Mouse (Mus musculus): ENCODE results near the gene Phpt1. TPM values are rescaled to one million over a fixed set of nuclear protein-coding genes. Genes with fewer than 3 reads are reported as not detected.

Gene Phpt1
- 33.1 and 38.3 TPM in 2 replicates for polyA plus RNA-seq (2012; rRNA removed)

DNA sequence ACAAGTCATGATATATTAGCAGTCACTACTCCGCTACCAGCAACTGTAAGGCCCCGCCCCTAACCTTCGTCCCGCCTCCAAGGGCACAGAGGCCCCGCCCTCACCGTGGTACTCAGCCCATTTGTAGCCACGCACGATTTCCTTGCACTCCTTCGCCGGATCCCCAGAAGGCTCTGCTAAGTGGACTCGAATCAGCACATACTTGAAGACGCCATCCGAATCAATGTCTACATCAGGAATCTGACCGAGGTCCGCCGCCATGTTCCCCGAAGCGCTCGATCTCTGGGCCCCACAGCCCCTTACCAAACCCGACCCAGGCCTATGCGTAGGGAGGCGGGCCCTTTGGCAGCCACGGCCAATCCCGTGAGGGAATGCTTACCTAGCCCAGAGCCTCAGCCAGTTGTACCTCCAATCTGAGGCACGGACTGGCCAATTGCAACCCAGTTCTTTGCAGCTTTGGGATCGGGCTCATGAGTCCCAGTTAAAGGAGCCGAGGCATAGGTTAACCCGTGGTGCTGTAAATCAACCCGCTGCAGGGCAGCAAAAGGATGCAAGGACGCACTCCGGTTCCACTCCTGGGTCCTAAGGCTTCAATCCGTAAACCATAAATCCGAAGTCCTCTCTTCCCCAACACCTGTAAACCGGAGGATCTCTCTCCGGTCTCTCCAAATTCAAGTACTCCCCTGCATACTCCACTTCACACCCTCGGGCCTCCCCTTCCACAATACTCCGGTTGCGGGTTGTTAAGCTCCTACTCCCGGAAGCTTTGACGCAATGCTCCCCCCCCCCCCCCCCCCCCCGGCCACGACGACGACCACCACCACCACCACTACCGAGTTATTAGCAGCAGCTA, at the start of gene Phpt1, which contains the start of gene Mamdc4:
Gene Phpt1, minus strand, starts transcription at position 646 of the 853 bp plus-strand sequence.
Gene Mamdc4, minus strand, starts transcription at position 267 of the 853 bp plus-strand sequence.

DNA sequence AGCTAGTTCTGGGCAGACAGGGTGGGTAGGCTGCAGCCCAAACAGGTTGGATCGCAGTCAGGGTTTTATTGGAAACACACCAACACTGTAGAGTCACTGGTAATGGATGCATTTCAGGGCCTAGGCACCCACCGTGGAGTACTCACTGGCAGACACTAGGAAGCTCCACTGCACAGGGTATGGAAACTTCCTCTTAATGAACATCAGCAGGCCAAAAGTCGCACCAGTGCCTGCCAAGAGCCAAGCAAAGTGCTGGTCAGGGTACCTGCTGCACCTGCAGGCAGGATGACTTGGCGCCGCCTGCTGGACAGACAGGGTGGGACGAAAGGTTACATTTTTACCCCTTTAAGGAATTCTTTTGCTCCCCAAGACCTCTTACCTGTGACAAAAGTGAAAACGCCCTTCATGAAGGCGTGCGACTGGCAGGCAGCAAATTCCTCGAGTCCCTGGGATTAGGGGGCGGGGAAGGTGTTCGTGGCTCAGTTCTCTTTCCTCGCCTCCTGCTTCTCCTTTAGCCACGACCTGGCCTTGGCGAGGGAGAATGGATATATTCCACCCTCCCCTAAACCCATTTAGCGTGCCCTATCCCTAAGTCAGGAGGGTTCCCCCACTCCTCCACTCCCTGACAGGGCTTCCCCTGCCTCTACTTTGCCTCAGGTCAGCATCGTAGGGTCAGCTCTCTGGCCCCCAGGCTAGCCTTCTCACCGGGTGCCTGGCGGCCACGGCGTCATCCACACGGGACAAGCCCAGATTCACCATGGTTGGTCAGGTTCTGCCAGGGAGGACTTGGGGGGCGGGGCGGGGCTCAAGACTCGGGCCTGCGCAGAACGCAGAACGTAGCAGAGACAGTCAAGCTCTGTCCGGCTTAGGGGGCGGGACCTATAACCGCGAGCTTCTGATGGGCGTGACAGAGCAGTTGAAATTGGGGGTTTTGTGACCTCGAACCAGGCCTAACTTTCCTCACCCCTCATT, 46.5 kb upstream of the Phpt1 start, which contains the start of gene Tmem141:
Gene Tmem141, minus strand, starts transcription at position 777 of the 972 bp plus-strand sequence.

DNA sequence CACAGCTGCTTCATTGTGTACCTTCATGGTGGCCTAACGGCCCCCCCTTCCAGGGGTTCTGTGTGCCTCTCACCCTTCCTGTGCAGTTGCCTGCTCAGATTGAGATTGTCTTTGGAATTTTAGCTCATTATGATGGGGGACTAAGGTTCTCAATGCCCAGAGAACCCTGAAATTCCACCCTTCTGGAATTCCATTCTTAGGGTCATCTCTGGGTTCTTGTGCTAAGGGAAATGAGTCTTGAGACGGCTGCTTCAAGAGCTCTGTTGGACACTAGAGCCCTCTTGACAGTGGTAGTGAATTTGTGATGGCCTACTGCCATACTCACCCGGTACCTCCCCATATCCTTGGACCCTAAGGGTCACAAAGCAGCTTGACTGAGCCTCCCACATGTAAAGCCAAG, 42.6 kb upstream of the Phpt1 start, which contains the start of gene Ccdc183:
Gene Ccdc183, minus strand, starts transcription at position 101 of the 400 bp plus-strand sequence.

DNA sequence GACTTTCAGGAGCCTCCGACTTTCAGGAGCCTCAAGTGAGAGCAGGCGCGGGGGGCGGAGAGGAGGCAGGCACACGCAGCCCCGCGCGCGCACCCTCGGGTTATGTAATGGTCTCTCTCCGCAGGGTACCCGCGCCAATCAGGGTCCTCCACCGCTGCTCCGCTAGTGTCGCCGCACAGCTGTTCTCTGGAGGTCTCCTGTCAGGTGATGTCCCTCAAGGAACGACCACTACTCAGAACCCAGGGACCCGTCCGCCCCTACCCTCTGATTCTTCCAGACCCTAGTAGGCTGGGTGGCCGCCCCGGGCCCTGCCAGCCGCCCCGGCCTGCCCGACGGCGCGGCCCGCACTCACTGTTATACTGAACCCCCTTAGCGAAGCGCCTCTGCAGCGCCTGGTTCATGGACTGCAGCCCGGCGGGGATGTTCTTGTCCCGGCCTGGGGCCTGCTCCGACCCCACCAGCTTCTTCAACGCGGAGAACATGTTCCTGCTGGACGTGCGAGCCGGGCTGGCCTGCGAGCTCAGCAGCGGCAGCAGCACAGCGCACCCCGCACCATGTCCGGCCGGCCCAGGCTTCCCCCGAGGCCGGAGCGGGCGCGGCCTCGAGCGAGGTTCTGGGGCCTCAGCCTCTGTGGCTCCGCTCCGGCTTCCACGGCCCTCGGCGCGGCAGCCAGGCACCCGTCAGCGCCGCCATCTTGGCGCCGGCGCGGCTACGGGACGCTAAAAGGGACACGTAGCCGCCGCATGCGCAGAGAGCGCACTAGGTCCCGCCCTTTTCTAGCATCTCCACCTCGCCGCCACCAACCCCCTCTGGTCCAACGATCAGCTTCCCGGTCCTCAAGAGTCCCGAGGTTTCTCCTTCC, 33.0 kb upstream of the Phpt1 start, which contains the start of gene Rabl6:
Gene Rabl6, minus strand, starts transcription at position 761 of the 862 bp plus-strand sequence.

DNA sequence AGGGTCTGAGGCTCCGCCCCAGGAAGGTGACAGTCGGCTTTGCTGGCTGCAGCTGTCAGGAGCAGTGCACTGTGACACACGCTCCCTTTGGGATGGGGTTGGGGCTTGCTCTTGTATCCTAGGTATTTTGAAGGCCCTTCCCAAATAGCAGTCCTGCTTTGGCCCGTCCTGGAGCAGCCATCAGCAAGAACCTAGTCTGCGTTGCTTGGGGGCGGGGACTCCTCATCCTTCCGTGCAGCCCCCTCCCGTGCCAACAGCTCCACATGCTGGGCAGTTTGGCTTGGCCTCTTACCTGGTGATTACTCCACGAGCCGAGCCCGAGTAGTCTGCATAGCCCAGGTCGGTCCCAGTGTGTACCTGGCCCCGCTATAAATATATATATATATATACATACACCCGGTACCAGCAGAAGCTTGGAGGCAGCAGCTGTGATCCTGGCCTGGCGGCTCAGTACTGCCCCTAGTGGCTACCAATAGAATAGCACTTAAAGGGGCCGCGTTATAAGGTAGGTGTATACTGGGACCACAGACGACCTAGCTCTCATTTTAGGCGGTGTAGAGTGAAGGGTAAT, 6.4 kb upstream of the Phpt1 start, which contains the start of gene Ajm1:
Gene Ajm1, minus strand, starts transcription at position 464 of the 571 bp plus-strand sequence.

GRCm38 (mm10) chr2:25557221-25557963, 17.6 kb downstream of the Phpt1 start, which contains the start of gene Edf1:
Edf1 (plus strand) TSS chr2:25557847.

GRCm38 (mm10) chr2:25546811-25547491, 28.1 kb downstream of the Phpt1 start, which contains the start of gene Traf2:
Traf2 (minus strand) TSS chr2:25546940.

Other genes with a start within 250 kb of the Phpt1 start
- 5.0 and 5.1 TPM in 2 replicates for gene Man1b1, start 242.9 kb downstream of the Phpt1 start, polyA plus RNA-seq (2012; rRNA removed)
- gene Dpp7, start 218.9 kb downstream of the Phpt1 start, polyA plus RNA-seq (2012; rRNA removed), result 16.5 and 17.1 TPM in 2 replicates
- gene Uap1l1, start 209.5 kb downstream of the Phpt1 start, polyA plus RNA-seq (2012; rRNA removed), result 7.3 and 8.2 TPM in 2 replicates
- gene Sapcd2, start 202.9 kb downstream of the Phpt1 start, polyA plus RNA-seq (2012; rRNA removed), result 8.4 and 10.1 TPM in 2 replicates
- 6.0 and 7.2 TPM in 2 replicates for gene Entpd2, start 179.3 kb downstream of the Phpt1 start, polyA plus RNA-seq (2012; rRNA removed)
- gene Npdc1, start 175.9 kb downstream of the Phpt1 start, polyA plus RNA-seq (2012; rRNA removed), result 6.9 and 7.6 TPM in 2 replicates
- 0.87 and 0.96 TPM in 2 replicates for gene Fut7, start 152.0 kb downstream of the Phpt1 start, polyA plus RNA-seq (2012; rRNA removed)
- gene Abca2, start 146.5 kb downstream of the Phpt1 start, polyA plus RNA-seq (2012; rRNA removed), result 2.1 and 2.4 TPM in 2 replicates
- 1.8 and 2.3 TPM in 2 replicates for gene Clic3, start 118.4 kb downstream of the Phpt1 start, polyA plus RNA-seq (2012; rRNA removed)
- gene Paxx, start 114.1 kb downstream of the Phpt1 start, polyA plus RNA-seq (2012; rRNA removed), result 12.5 and 13.0 TPM in 2 replicates
- gene Ptgds, start 105.2 kb downstream of the Phpt1 start, polyA plus RNA-seq (2012; rRNA removed), result 0.68 and 0.72 TPM in 2 replicates
- not detected in 2 replicates for gene Lcn12, start 81.3 kb downstream of the Phpt1 start, polyA plus RNA-seq (2012; rRNA removed)
- gene Fbxw5, start 74.5 kb downstream of the Phpt1 start, polyA plus RNA-seq (2012; rRNA removed), result 4.7 and 5.0 TPM in 2 replicates
- 91.0 TPM in 2 replicates for gene C8g, start 73.5 kb downstream of the Phpt1 start, polyA plus RNA-seq (2012; rRNA removed)
- gene Traf2, start 28.3 kb downstream of the Phpt1 start, polyA plus RNA-seq (2012; rRNA removed), result 5.9 and 6.6 TPM in 2 replicates
- 102 and 106 TPM in 2 replicates for gene Edf1, start 17.4 kb downstream of the Phpt1 start, polyA plus RNA-seq (2012; rRNA removed)
- gene Mamdc4, start 379 bp downstream of the Phpt1 start, polyA plus RNA-seq (2012; rRNA removed), result 0.99 and 2.5 TPM in 2 replicates
- 0.05 and 0.13 TPM in 2 replicates for gene Ajm1, start 6.5 kb upstream of the Phpt1 start, polyA plus RNA-seq (2012; rRNA removed)
- 17.2 and 22.1 TPM in 2 replicates for gene Rabl6, start 33.3 kb upstream of the Phpt1 start, polyA plus RNA-seq (2012; rRNA removed)
- gene Ccdc183, start 42.5 kb upstream of the Phpt1 start, polyA plus RNA-seq (2012; rRNA removed), result not detected in 2 replicates
- gene Tmem141, start 46.8 kb upstream of the Phpt1 start, polyA plus RNA-seq (2012; rRNA removed), result 23.0 and 24.3 TPM in 2 replicates
- 84.3 and 88.2 TPM in 2 replicates for gene Fcna, start 52.8 kb upstream of the Phpt1 start, polyA plus RNA-seq (2012; rRNA removed)
- not detected in 2 replicates for gene Lcn8, start 77.9 kb upstream of the Phpt1 start, polyA plus RNA-seq (2012; rRNA removed)
- not detected in 2 replicates for gene Lcn5, start 82.7 kb upstream of the Phpt1 start, polyA plus RNA-seq (2012; rRNA removed)
- not detected in 2 replicates for gene Lcn6, start 101.6 kb upstream of the Phpt1 start, polyA plus RNA-seq (2012; rRNA removed)
- gene Lcn10, start 107.5 kb upstream of the Phpt1 start, polyA plus RNA-seq (2012; rRNA removed), result not detected in 2 replicates
- gene Obp2a, start 124.8 kb upstream of the Phpt1 start, polyA plus RNA-seq (2012; rRNA removed), result not detected in 2 replicates
- gene Bmyc, start 131.5 kb upstream of the Phpt1 start, polyA plus RNA-seq (2012; rRNA removed), result 4.9 and 5.3 TPM in 2 replicates
- not detected in 2 replicates for gene Obp2b, start 161.8 kb upstream of the Phpt1 start, polyA plus RNA-seq (2012; rRNA removed)
- gene Lcn3, start 190.3 kb upstream of the Phpt1 start, polyA plus RNA-seq (2012; rRNA removed), result not detected in 2 replicates
- gene Lcn11, start 201.8 kb upstream of the Phpt1 start, polyA plus RNA-seq (2012; rRNA removed), result not detected in 2 replicates
- not detected in 2 replicates for gene Gm13539, start 207.0 kb upstream of the Phpt1 start, polyA plus RNA-seq (2012; rRNA removed)
- gene Glt6d1, start 240.6 kb upstream of the Phpt1 start, polyA plus RNA-seq (2012; rRNA removed), result not detected in 2 replicates
- not detected in 2 replicates for gene Lcn9, start 247.9 kb upstream of the Phpt1 start, polyA plus RNA-seq (2012; rRNA removed)

Measured in liver, embryonic 18 days (tissue).